ENCODE assay signal across 7 mouse cellular contexts in genomic region chr7:28810107-28811066, GRCm38 (mm10). TPM values are rescaled to one million over a fixed set of nuclear protein-coding genes. Genes with fewer than 3 reads are reported as not detected.
A peak's percentile ranks its signal among the peaks of the same experiment; 100 is the strongest.
DNase-seq lines count a peak whose midpoint lies in the region; ATAC-seq lines count a peak whose summit lies in the region.

No protein-coding gene starts in this region.

- H3K27ac ChIP-seq in intestine, embryonic 14.5 days (ENCODE audit: low read depth) = peak overlapping the region; percentile 100
- peak overlapping the region; percentile 100 for H3K27ac ChIP-seq in midbrain, embryonic 10.5 days (replicated peaks)

- H3K4me1 ChIP-seq in intestine, embryonic 14.5 days (replicated peaks; ENCODE audit: control insufficient read depth, insufficient read depth, low read length) = peaks cover 30% of the 10 kb centered on the region
- peaks cover 68% of the 10 kb centered on the region for H3K4me1 ChIP-seq in midbrain, embryonic 10.5 days

- H3K36me3 ChIP-seq in intestine, embryonic 14.5 days (ENCODE audit: control insufficient read depth, insufficient read depth, low read length) = peaks cover 36% of the 10 kb centered on the region
- H3K36me3 ChIP-seq in midbrain, embryonic 10.5 days = peaks cover 37% of the 10 kb centered on the region

- DNase-seq in adrenal gland, adult 18-20 months (ENCODE audit: low spot score in 2 of 2) = peak; percentile 99
- DNase-seq in embryo, embryonic 11 days = peak; percentile 99
- peak; percentile 99 for DNase-seq in gastrocnemius, postnatal 25 days
- DNase-seq in intestine, embryonic 14.5 days (ENCODE audit: low spot score) = peak; percentile 99
- peak; percentile 99 to 100 for DNase-seq in left cerebral cortex, postnatal 25 days (ENCODE audit: low spot score in 2 of 2)
- peak; percentile 98 for DNase-seq in midbrain, embryonic 10.5 days (ENCODE audit: low spot score)
- DNase-seq in right cerebral cortex, postnatal 4 days = peak; percentile 98

- no peaks in the 10 kb centered on the region for H3K27me3 ChIP-seq in intestine, embryonic 14.5 days (replicated peaks; ENCODE audit: control insufficient read depth, insufficient read depth, low read length)
- no peaks in the 10 kb centered on the region for H3K27me3 ChIP-seq in midbrain, embryonic 10.5 days (ENCODE audit: low read depth, poor library complexity, severe bottlenecking)

- ATAC-seq in intestine, embryonic 14.5 days (replicated peaks; ENCODE audit: low FRiP score, low TSS enrichment, low read depth) = peak; percentile 89

- H3K4me2 ChIP-seq in intestine, embryonic 14.5 days (ENCODE audit: low read length) = peak overlapping the region; percentile 66

- H3K4me3 ChIP-seq in intestine, embryonic 14.5 days (ENCODE audit: low read depth, low read length) = peak overlapping the region; percentile 84
- peak overlapping the region; percentile 94 for H3K4me3 ChIP-seq in midbrain, embryonic 10.5 days

- WGBS in intestine, embryonic 14.5 days = under 1% methylated on average over 70 of the region's 70 CpGs
- WGBS in midbrain, embryonic 10.5 days = under 1% methylated on average over 70 of the region's 70 CpGs

- intact Hi-C loops in left cerebral cortex, postnatal 25 days (cut with DNase I) = loop anchor here (2.0 to 5.0 kb wide), 2 partner anchors 14 to 147 kb away; partner anchors contain the start of gene Ech1

- H3K9ac ChIP-seq in intestine, embryonic 14.5 days (ENCODE audit: low read length) = peak overlapping the region; percentile 94

- no peaks in the 10 kb centered on the region for H3K9me3 ChIP-seq in intestine, embryonic 14.5 days (ENCODE audit: control insufficient read depth, low read length)
- no peaks in the 10 kb centered on the region for H3K9me3 ChIP-seq in midbrain, embryonic 10.5 days (replicated peaks)

RNA-seq across cellular contexts. Expression of gene Hnrnpl, which starts 2.0 kb away (rescaled TPM):
- 100 to 1,000 TPM; 327 to 346 TPM for total RNA-seq in adrenal gland, adult 18-20 months (2021)
- total RNA-seq in gastrocnemius, postnatal 25 days (2021) = 100 to 1,000 TPM; 118 to 120 TPM
- 232 and 241 TPM in 2 replicates for polyA plus RNA-seq in intestine, embryonic 14.5 days (2014; fragmentation: Nextera tagmentation; extraction: Ambion mirVana)
- total RNA-seq in left cerebral cortex, postnatal 25 days (2021) = 100 to 1,000 TPM; 375 to 411 TPM
- polyA plus RNA-seq in midbrain, embryonic 10.5 days (2016; fragmentation: Nextera tagmentation; extraction: Ambion mirVana) = 279 and 293 TPM in 2 replicates

RNA-seq across cellular contexts. Expression of gene Ech1, which starts 14.6 kb away (rescaled TPM):
- total RNA-seq in adrenal gland, adult 18-20 months (2021) = 100 to 1,000 TPM; 474 to 780 TPM
- total RNA-seq in gastrocnemius, postnatal 25 days (2021) = 100 to 1,000 TPM; 185 to 241 TPM
- polyA plus RNA-seq in intestine, embryonic 14.5 days (2014; fragmentation: Nextera tagmentation; extraction: Ambion mirVana) = 188 and 194 TPM in 2 replicates
- total RNA-seq in left cerebral cortex, postnatal 25 days (2021) = 10 to 100 TPM; 41.5 to 46.6 TPM
- 85.1 and 94.5 TPM in 2 replicates for polyA plus RNA-seq in midbrain, embryonic 10.5 days (2016; fragmentation: Nextera tagmentation; extraction: Ambion mirVana)

RNA-seq across cellular contexts. Expression of gene Rinl, which starts 21.6 kb away (rescaled TPM):
- 1 to 10 TPM; 2.6 to 3.2 TPM for total RNA-seq in adrenal gland, adult 18-20 months (2021)
- under 1 TPM; 0.51 to 0.78 TPM for total RNA-seq in gastrocnemius, postnatal 25 days (2021)
- polyA plus RNA-seq in intestine, embryonic 14.5 days (2014; fragmentation: Nextera tagmentation; extraction: Ambion mirVana) = 3.5 and 4.3 TPM in 2 replicates
- total RNA-seq in left cerebral cortex, postnatal 25 days (2021) = 1 to 10 TPM; 2.4 to 2.9 TPM
- polyA plus RNA-seq in midbrain, embryonic 10.5 days (2016; fragmentation: Nextera tagmentation; extraction: Ambion mirVana) = 3.5 and 4.0 TPM in 2 replicates

RNA-seq across cellular contexts. Expression of gene Lgals4, which starts 23.3 kb away (rescaled TPM):
- 10 to 100 TPM; 10.3 to 14.0 TPM for total RNA-seq in adrenal gland, adult 18-20 months (2021)
- total RNA-seq in gastrocnemius, postnatal 25 days (2021) = 1 to 10 TPM; 3.2 to 5.4 TPM
- polyA plus RNA-seq in intestine, embryonic 14.5 days (2014; fragmentation: Nextera tagmentation; extraction: Ambion mirVana) = 604 and 737 TPM in 2 replicates
- total RNA-seq in left cerebral cortex, postnatal 25 days (2021) = 1 to 10 TPM; 2.2 to 2.7 TPM
- polyA plus RNA-seq in midbrain, embryonic 10.5 days (2016; fragmentation: Nextera tagmentation; extraction: Ambion mirVana) = 3.1 and 3.7 TPM in 2 replicates

RNA-seq across cellular contexts. Expression of gene Nfkbib, which starts 43.1 kb away (rescaled TPM):
- 10 to 100 TPM; 44.0 to 55.4 TPM for total RNA-seq in adrenal gland, adult 18-20 months (2021)
- total RNA-seq in gastrocnemius, postnatal 25 days (2021) = 10 to 100 TPM; 24.4 to 27.9 TPM
- polyA plus RNA-seq in intestine, embryonic 14.5 days (2014; fragmentation: Nextera tagmentation; extraction: Ambion mirVana) = 38.7 and 41.8 TPM in 2 replicates
- 10 to 100 TPM; 34.2 to 37.7 TPM for total RNA-seq in left cerebral cortex, postnatal 25 days (2021)
- polyA plus RNA-seq in midbrain, embryonic 10.5 days (2016; fragmentation: Nextera tagmentation; extraction: Ambion mirVana) = 57.6 and 62.3 TPM in 2 replicates

Comparison
In these comparisons a context has a peak if more than half of its experiments do, and no peak if none do; other contexts are left out.
1. Peak in every context shown above with its lines: DNase-seq, ATAC-seq, H3K4me3 ChIP-seq and H3K27ac ChIP-seq.